Mouse (Mus musculus) frontal cortex, postnatal 14 days (tissue): ENCODE measurements around the gene Hoxa4.

Experiments
- DNase-seq, 2 experiments: peaks; one replicate each; pipeline ENCODE4 v3.0.0; 2022; ENCODE audit warnings: low spot score in 2 of 2

Hoxa4 gene

GRCm38 (mm10) chr6:52228475-52229465 is 37.2 kb upstream of the Hoxa4 start:
- no peak for DNase-seq

GRCm38 (mm10) chr6:52227470-52228222 is 36.1 kb upstream of the Hoxa4 start:
- no peak for DNase-seq

DNA sequence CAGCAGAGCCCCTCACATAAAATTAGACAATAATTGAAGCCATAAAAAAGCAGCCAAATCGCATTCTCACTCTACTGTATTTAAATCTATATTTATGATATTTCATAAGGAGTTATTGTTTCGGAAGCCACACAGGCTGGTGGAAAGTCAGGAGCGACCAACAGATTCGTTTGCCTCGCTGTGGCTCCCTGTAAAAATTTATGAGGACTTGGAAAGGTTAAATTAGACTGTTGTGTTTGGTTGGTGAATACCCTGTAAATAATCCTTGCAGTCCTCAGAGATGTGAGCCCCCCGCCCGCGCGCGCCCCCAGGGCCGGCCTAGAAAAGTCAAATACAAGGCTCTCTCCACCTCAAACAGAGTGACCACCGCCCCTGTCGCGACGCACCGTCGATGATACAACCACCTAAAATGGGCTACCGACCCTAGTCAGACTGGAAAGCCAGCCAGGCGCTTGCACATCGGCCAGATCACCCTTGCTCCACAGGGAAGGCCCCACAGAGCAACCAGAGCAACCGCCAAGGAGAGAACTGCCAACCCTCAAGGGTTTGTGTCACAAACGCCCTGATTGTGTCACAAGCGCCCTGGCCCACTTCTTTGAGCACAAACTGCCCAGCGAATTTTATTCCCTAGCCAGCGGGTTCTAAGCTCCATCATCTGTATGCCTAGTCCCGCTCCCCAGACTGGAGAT is 35.2 kb upstream of the Hoxa4 start:
- no peak for DNase-seq

DNA sequence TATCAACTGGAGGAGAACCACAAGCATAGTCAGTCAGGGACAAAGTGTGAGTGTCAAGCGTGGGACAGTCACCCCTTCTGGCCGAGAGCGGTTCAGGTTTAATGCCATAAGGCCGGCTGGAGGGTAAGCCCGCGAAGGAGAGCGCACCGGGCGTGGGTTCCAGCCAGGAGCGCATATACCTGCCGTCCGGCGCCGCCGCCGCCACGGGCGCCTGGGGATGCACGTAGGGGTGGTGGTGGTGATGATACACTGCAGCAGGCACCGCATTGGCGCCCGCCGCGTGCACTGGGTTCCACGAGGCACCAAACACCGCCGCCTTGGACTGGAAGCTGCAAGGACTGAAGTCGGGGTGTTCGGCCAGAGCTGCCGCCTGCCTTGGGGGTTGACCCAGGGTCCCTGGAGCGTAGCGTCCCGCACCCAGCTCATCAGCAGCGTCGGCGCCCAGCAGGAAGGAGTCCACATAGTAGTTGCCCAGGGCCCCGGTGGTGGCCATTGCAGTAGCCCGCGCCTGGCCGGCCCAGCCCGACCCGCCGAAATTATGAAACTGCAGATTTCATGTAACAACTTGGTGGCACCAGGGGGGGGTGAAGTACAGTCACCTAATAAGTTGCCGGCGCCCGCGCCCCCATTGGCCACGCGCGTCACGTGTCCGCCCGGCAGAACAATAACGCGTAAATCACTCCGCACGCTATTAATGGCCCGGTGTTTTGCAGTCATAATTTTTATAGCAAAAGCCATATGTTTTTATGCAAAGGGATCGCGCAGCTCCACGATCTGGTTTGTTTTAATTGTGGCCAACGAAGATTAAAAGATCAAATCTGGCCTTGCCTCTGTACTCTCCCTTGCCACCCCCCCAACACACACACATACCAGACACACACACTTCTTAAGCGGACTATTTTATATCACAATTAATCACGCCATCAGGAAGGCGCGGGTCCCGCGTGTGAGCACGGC is 34.3 kb upstream of the Hoxa4 start:
- DNase-seq, result no peak

DNA sequence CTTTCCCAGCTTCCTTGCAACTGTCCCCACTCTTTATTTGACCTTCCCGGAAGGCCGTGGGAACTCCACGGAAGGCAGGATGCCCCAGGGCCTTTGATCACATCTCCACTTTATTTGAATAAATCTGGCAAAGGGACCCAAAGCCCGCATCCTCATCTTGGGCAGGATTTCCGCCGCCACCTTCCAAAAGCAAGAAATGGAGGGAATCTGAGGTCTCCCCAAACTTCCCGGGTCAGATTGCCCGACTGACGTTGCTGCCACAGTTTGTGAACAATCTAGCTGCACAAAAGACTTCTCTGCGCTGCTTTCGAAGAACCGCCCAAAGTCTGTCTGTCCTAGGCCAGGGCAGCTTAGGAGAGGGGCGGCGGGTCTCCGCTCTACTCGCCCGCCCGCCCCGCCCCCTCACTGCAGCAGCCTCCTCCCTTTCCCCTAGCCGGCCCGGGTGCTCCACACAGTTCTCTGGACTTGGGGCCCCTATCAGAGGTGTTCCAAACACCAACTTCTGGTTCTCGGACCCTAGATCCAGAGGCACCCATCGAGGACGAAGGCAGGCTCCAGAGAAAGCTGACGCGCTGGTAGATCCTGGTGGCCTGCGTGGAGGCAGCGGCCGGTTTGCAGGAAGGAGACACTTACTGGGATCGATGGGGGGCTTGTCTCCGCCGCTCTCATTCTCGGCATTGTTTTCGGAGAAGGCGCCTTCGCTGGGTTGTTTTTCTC is 33.5 kb upstream of the Hoxa4 start:
- no peak for DNase-seq

- DNase-seq, result no peak
Observed at GRCm38 (mm10) chr6:52223939-52224760, 32.6 kb upstream of the Hoxa4 start.

GRCm38 (mm10) chr6:52222729-52223128 is 31.2 kb upstream of the Hoxa4 start:
- DNase-seq, result no peak

GRCm38 (mm10) chr6:52221993-52222685 is 30.6 kb upstream of the Hoxa4 start:
- no peak for DNase-seq

DNA sequence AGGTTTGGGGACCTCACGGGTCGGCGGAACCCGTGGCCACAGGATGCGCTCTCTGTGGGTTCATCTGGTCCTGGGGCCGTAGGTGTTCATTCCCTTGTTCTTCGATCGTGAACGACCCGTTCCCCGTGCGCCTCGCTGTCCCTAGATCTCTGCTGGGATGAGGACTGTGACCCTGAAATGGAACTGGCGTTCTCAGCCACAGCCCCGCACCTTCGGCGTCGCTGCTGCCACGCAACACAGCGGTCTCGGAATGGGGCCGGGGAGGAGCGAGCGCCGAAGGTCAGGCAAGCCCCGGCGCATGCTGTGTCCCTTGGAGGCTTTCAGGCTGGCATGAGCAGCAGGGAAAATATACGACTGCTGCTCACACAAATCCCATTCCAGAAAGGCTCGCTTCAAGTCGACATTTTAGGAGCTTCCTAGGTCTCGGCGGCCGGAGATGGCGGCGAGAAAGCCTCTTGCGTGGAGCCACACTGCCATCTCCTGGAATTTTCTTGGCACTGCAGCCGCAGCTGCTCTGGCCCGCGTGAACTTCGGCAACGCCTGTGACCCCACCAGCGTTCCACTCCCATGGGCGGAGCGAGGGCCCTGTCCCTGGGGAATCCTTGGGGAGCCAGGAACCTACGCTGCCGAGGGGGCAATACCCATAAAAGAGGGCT is 29.9 kb upstream of the Hoxa4 start, which contains the start of gene Hoxa7:
Gene Hoxa7 (minus strand): TSS at position 518 of the 656 bp plus-strand sequence.
- peak; percentile 54 to 74 for DNase-seq

DNA sequence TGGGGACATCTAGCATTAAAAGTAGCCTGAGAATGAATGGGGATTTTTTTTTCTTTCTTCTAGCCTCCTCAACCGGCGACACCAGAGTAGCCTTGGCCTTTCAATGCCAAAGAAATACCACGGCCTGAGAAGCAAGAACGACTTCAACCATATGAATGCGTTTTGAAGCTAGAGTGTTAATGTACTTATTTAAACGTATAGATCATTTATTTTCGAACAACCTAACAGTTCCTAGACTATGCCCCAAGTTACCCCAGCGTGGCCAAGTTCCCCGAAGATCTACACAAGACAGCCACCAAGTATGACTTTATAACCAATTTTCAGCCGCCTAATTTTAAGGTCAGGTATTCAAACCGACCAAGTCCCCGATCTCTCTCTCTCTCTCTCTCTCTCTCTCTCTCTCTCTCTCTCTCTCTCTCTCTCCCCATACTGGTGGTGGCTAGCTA is 29.3 kb upstream of the Hoxa4 start:
- no peak for DNase-seq

- DNase-seq, result no peak
Observed at GRCm38 (mm10) chr6:52220003-52220864, 28.7 kb upstream of the Hoxa4 start.

GRCm38 (mm10) chr6:52219234-52219942 is 27.8 kb upstream of the Hoxa4 start:
- no peak for DNase-seq

DNA sequence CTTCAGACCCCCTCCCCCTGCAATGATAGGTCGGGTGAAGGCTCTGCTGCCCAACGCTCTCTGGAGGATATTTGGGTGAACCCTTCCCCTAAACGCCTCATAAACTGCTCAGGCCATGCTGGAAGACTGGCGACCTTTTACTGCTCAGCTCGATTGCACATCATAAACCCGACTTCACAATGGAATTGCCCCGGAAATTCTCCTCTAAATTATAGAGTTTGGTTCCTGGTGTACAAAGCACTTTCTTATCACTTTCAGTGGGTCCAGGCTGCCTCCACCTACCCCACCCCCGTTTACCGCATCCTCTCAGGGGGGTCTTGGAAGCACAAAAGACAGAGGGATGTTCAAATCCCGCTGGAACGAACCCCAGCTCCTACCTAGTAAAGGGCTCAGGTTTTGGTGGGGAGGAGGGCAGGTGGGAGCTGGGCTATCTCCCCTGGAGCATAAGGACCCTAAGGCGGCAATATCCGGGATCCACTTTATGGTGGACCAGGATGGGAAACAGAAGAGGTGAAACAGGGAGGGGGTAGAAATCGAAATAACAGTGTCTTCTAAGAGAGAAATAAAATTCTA is 27.2 kb upstream of the Hoxa4 start:
- no peak for DNase-seq

DNA sequence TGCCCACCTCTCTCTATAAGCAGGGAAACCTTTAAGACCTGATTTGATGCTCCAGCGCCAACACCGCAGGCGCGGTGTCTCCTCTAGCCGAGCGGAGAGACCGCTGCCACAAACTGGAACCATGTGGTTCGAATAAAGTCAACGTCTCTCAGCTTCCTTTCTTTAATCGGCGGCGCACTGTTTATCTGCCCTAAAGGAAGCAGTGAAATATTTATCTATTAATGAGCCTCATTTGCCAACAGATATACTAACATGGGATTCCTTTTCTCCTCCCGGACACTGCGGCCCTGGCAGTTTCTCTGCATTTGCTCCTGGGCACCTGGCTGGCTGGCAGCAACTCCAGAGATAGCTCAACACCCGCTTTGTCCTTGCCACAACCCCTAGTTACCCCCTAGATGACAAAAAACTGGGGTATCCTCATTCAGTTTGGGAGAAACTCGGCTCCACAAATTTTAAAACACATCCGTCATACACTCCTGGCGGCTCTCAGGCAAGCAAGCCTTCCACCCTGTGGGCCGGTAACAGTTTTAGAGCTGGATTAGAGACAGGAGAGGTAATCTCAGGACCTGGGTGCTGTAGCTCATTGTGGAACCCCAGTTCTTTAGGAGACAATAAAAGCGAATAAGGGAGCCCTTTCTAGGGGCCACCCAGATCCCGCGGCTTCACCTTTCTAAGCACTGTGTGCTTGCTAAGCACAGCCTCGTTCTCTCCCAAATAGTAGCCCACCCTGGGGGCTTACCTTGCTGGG is 26.5 kb upstream of the Hoxa4 start:
- no peak for DNase-seq

GRCm38 (mm10) chr6:52217459-52217768 is 25.9 kb upstream of the Hoxa4 start:
- no peak for DNase-seq
